Mouse (Mus musculus) limb, embryonic 12.5 days (tissue): ENCODE results near the gene Wdr13. TPM values are rescaled to one million over a fixed set of nuclear protein-coding genes. Genes with fewer than 3 reads are reported as not detected.

Experiments used
- ATAC-seq: fragments of 200-750 bp; cut with Nextera tagmentation; 2 replicates; pipeline ENCODE4 v1.8.0; 2017; ENCODE audit warnings: low read depth, moderate TSS enrichment; ENCODE audit not compliant: insufficient number of reproducible peaks, insufficient read depth, low FRiP score, low TSS enrichment
- H3K27ac ChIP-seq: fragments of 300-500 bp; sonication (generic); 2 replicates; pipeline ENCODE4 v1.5.1; 2016; ENCODE audit warnings: mild to moderate bottlenecking, moderate library complexity
- H3K27me3 ChIP-seq: fragments of 300-500 bp; sonication (generic); 2 replicates; pipeline ENCODE4 v1.6.1; 2016; ENCODE audit warnings: mild to moderate bottlenecking, moderate library complexity
- H3K36me3 ChIP-seq: fragments of 300-500 bp; sonication (generic); 2 replicates; pipeline ENCODE4 v1.6.1; 2016; ENCODE audit warnings: mild to moderate bottlenecking, moderate library complexity
- H3K4me1 ChIP-seq: fragments of 300-500 bp; sonication (generic); replicated peaks from 2 replicates; pipeline ENCODE4 v1.6.1; 2016
- H3K4me2 ChIP-seq: fragments of 300-500 bp; sonication (generic); 2 replicates; pipeline ENCODE4 v1.6.1; 2016; ENCODE audit warnings: mild to moderate bottlenecking, moderate library complexity
- H3K4me3 ChIP-seq: fragments of 300-500 bp; sonication (generic); replicated peaks from 2 replicates; pipeline ENCODE4 v1.5.1; 2016; ENCODE audit warnings: mild to moderate bottlenecking
- H3K9ac ChIP-seq: fragments of 300-500 bp; sonication (generic); replicated peaks from 2 replicates; pipeline ENCODE4 v1.6.1; 2016; ENCODE audit warnings: mild to moderate bottlenecking, moderate library complexity
- H3K9me3 ChIP-seq: fragments of 300-500 bp; sonication (generic); 2 replicates; pipeline ENCODE4 v1.6.1; 2016; ENCODE audit warnings: mild to moderate bottlenecking, moderate library complexity
- WGBS: fragments of 180-500 bp; shearing (Covaris S2); methylation state at CpG from one replicate; pipeline ENCODE4 v1.1.7; 2016; 5-methylcytosine and 5-hydroxymethylcytosine counted together
- polyA plus RNA-seq: library from polyadenylated mRNA; unstranded; fragments of >200 nt; fragmentation: Nextera tagmentation; extraction: Ambion mirVana; gene quantifications from 2 replicates; pipeline ENCODE4 v1.2.1, GENCODE M21; 2016

Wdr13 gene
- polyA plus RNA-seq, 1 experiment from 2014 or later, result 20.9 TPM

DNA sequence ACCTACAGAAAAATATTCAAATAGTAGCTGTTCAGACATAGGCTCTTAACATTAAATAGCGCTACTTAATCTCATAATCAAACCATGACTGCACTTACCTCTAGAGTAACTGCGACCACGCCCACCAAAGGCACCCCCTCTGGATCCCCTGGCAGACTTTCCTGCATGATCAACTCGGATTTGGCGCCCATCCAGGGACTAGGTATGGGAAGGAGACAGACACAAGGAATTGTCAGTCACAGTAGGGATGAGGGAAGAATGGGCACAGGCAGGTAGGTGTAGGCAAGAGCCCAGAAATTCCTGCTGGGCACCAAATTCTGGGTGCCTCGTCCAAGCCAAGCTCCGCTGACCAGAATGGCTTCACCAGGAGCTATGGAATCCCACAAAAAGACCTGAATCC lies 11.1 kb upstream of the Wdr13 start:
- Histone ChIP-seq H3K9ac (peak overlapping the region; percentile 78), H3K36me3 (peaks cover 35% of the 10 kb centered on the region), H3K4me2 (peak overlapping the region; percentile 82), H3K27me3 (no peaks in the 10 kb centered on the region), H3K27ac (no peak overlapping the region), H3K4me3 (peak overlapping the region; percentile 56), H3K4me1 (0 out of 2 replicates have a peak, but pooled peaks cover 6% of the 10 kb centered on the region), H3K9me3 (no peaks in the 10 kb centered on the region)
- no peak for ATAC-seq
- WGBS, result 71% methylated on average over 7 of the region's 7 CpGs

DNA sequence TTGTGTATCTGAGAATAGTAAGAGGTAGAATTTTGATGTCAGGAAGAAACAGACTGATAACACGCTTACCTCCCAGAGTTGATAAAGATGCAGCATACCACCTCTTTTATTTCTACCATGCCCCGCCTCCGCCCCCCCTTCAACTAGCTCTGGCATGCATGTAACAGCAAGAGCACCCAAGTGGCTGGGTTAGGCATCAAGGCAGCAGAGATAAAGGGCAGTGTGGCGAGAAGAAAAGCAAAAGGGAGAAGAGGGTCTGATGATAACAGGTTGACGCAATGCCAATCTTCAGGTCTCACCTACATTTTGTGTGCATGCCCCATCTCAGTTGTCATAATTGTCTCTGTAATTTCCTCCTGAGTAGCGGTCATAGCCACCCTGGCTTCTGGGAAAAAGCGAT lies 10.3 kb upstream of the Wdr13 start:
- no peak overlapping the region for H3K4me3 ChIP-seq
- WGBS, result 90% methylated on average over 7 of the region's 7 CpGs
- no peak for ATAC-seq
- no peak overlapping the region for H3K27ac ChIP-seq
- H3K27me3 ChIP-seq, result no peaks in the 10 kb centered on the region
- H3K9ac ChIP-seq, result no peak overlapping the region
- H3K4me1 ChIP-seq, result 0 out of 2 replicates have a peak, but pooled peaks cover 6% of the 10 kb centered on the region
- peak overlapping the region; percentile 13; the same call in 1 of the 2 replicates for H3K4me2 ChIP-seq
- no peaks in the 10 kb centered on the region for H3K9me3 ChIP-seq
- peaks cover 43% of the 10 kb centered on the region for H3K36me3 ChIP-seq

- ATAC-seq, result no peak
- Histone ChIP-seq H3K9ac (no peak overlapping the region), H3K4me2 (no peak overlapping the region), H3K36me3 (peaks cover 46% of the 10 kb centered on the region), H3K9me3 (no peaks in the 10 kb centered on the region), H3K27ac (no peak overlapping the region), H3K4me3 (no peak overlapping the region), H3K27me3 (no peaks in the 10 kb centered on the region), H3K4me1 (0 out of 2 replicates have a peak, but pooled peaks cover 6% of the 10 kb centered on the region)
- 73% methylated on average over 3 of the region's 3 CpGs for WGBS
Observed at GRCm38 (mm10) chrX:8141058-8141457, 8.4 kb upstream of the Wdr13 start.

GRCm38 (mm10) chrX:8140446-8140845 lies 7.8 kb upstream of the Wdr13 start:
- WGBS, result 90% methylated on average over 2 of the region's 2 CpGs
- H3K4me2 ChIP-seq, result no peak overlapping the region
- H3K27ac ChIP-seq, result no peak overlapping the region
- no peak overlapping the region for H3K9ac ChIP-seq
- peaks cover 46% of the 10 kb centered on the region for H3K36me3 ChIP-seq
- no peaks in the 10 kb centered on the region for H3K9me3 ChIP-seq
- 0 out of 2 replicates have a peak, but pooled peaks cover 6% of the 10 kb centered on the region for H3K4me1 ChIP-seq
- ATAC-seq, result no peak
- no peak overlapping the region for H3K4me3 ChIP-seq
- no peaks in the 10 kb centered on the region for H3K27me3 ChIP-seq

GRCm38 (mm10) chrX:8139480-8139879 lies 6.8 kb upstream of the Wdr13 start:
- H3K4me2 ChIP-seq, result no peak overlapping the region
- WGBS, result 83% methylated on average over 1 of the region's 1 CpGs
- no peaks in the 10 kb centered on the region for H3K27me3 ChIP-seq
- H3K9ac ChIP-seq, result no peak overlapping the region
- 0 out of 2 replicates have a peak, but pooled peaks cover 6% of the 10 kb centered on the region for H3K4me1 ChIP-seq
- no peak for ATAC-seq
- no peak overlapping the region for H3K27ac ChIP-seq
- H3K4me3 ChIP-seq, result no peak overlapping the region
- no peaks in the 10 kb centered on the region for H3K9me3 ChIP-seq
- H3K36me3 ChIP-seq, result peaks cover 46% of the 10 kb centered on the region

GRCm38 (mm10) chrX:8135886-8136285 lies 3.2 kb upstream of the Wdr13 start:
- H3K9me3 ChIP-seq, result no peaks in the 10 kb centered on the region
- no peaks in the 10 kb centered on the region for H3K4me1 ChIP-seq
- H3K27ac ChIP-seq, result no peak overlapping the region
- H3K36me3 ChIP-seq, result peaks cover 20% of the 10 kb centered on the region
- no peak overlapping the region for H3K4me2 ChIP-seq
- H3K4me3 ChIP-seq, result no peak overlapping the region
- H3K27me3 ChIP-seq, result no peaks in the 10 kb centered on the region
- no peak for ATAC-seq
- WGBS, result 66% methylated on average over 2 of the region's 2 CpGs
- no peak overlapping the region for H3K9ac ChIP-seq

DNA sequence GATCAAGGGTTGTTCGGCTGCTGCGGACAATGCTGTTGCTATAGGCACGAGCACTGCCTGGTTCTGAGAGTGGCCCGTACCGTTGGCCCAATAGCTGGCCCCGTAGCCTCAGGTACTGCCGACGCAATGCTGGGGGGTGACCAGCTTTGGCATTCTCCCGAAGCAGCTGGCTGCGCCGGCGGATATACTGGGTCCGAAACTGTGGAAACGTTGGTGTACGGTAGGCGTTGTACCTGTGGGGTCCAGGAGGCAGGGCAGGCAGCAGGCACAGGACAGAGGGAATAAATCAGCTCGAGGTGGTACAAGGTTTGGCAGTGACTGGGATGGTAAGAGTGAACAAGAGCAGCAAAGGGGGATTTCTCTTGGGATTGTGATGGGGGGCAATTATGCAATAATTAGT lies 1.3 kb downstream of the Wdr13 start:
- Histone ChIP-seq H3K4me2 (peak overlapping the region; percentile 57), H3K4me3 (peak overlapping the region; percentile 51), H3K9ac (no peak overlapping the region), H3K9me3 (no peaks in the 10 kb centered on the region), H3K36me3 (peaks cover 17% of the 10 kb centered on the region), H3K27ac (no peak overlapping the region), H3K27me3 (no peaks in the 10 kb centered on the region), H3K4me1 (no peaks in the 10 kb centered on the region)
- no peak for ATAC-seq
- 91% methylated on average over 17 of the region's 17 CpGs for WGBS

DNA sequence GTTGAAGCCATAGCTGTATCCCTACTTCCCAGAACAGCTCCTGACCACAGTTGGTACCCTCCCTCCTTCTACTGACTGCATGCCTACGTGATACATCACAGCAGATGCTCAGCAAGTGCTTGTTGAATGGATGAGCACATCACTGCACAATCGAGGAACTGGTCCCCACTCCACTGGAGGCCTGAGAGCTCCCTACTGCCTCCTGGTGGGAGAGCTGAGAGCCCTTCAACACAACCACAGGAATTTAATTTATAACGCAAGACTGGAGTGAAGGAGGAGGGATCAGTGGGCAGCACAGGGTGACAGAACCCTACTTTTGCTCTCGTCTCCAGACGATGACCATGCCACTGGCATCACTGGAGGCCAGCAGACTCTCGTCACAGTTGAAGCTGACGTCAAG lies 7.5 kb downstream of the Wdr13 start:
- Histone ChIP-seq H3K4me1 (no peaks in the 10 kb centered on the region), H3K27ac (no peak overlapping the region), H3K9me3 (no peaks in the 10 kb centered on the region), H3K36me3 (peaks cover 29% of the 10 kb centered on the region), H3K9ac (no peak overlapping the region), H3K4me2 (no peak overlapping the region), H3K4me3 (no peak overlapping the region), H3K27me3 (no peaks in the 10 kb centered on the region)
- 83% methylated on average over 7 of the region's 7 CpGs for WGBS
- ATAC-seq, result no peak

DNA sequence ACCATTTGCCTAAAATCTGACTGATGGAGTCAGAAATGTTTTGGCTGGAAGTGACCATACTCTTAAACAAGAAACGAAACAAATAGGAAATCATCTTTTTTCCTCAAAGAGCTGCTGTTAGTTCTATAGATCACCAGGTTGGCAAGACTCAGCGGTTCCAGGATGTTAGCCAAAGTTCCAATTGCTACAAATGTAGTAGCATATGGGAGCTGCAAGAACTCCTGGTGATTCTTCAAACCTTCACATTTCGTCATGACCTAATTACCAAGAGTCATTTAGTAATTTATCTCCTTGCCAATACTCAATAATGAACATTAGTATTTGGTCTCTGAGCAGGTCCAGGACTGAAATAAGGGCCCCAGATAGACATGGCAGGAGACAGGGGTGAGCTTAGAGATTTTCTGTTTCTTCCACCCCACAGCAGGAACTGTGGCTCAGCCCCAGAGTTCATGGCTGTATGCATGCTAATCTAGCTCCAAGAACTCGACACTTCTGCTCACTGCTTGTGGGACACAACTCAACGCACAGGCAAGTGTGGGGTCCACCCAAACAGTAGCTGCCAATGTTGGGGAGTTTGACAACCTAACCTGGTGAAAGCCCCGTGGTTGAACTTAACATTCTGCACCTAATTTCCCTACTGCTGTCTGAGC lies 8.7 kb downstream of the Wdr13 start:
- ATAC-seq, result no peak
- H3K36me3 ChIP-seq, result peaks cover 21% of the 10 kb centered on the region; the same call in 1 of the 2 replicates
- H3K27ac ChIP-seq, result no peak overlapping the region
- no peak overlapping the region for H3K4me3 ChIP-seq
- no peaks in the 10 kb centered on the region for H3K4me1 ChIP-seq
- no peak overlapping the region for H3K9ac ChIP-seq
- H3K9me3 ChIP-seq, result no peaks in the 10 kb centered on the region
- no peak overlapping the region for H3K4me2 ChIP-seq
- no peaks in the 10 kb centered on the region for H3K27me3 ChIP-seq
- 83% methylated on average over 6 of the region's 6 CpGs for WGBS

- no peak for ATAC-seq
- H3K36me3 ChIP-seq, result peaks cover 3% of the 10 kb centered on the region; the same call in 1 of the 2 replicates
Observed at GRCm38 (mm10) chrX:8117264-8117663, 15.4 kb downstream of the Wdr13 start.

DNA sequence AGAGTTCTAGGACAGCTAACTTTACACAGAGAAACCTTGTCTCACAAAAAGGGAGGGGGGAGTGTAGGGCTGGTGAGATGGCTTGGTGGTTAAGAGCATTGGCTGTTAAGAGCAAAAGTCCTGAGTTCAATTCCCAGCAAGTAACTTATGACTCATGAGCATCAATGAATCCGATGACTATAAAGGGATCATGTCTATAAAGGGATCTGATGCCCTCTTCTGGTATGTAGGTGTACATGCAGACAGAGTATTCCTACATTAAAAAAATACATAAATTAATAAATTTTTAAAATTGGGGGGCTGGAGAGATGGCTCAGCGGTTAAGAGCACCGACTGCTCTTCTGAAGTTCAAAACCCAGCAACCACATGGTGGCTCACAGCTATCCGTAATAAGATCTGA lies 17.4 kb downstream of the Wdr13 start:
- H3K27me3 ChIP-seq, result no peaks in the 10 kb centered on the region
- H3K9ac ChIP-seq, result no peak overlapping the region
- 71% methylated on average over 4 of the region's 4 CpGs for WGBS
- ATAC-seq, result no peak
- H3K4me3 ChIP-seq, result no peak overlapping the region
- no peaks in the 10 kb centered on the region for H3K9me3 ChIP-seq
- no peak overlapping the region for H3K4me2 ChIP-seq
- peaks cover 3% of the 10 kb centered on the region; the same call in 1 of the 2 replicates for H3K36me3 ChIP-seq
- H3K4me1 ChIP-seq, result no peaks in the 10 kb centered on the region
- H3K27ac ChIP-seq, result no peak overlapping the region

More at GRCm38 (mm10) chrX:8117264-8117663, 15.4 kb downstream of the Wdr13 start:
- no peak overlapping the region for H3K9ac ChIP-seq
- H3K4me3 ChIP-seq, result no peak overlapping the region
- no peaks in the 10 kb centered on the region for H3K9me3 ChIP-seq
- H3K4me1 ChIP-seq, result no peaks in the 10 kb centered on the region
- no peak overlapping the region for H3K27ac ChIP-seq
- no peaks in the 10 kb centered on the region for H3K27me3 ChIP-seq
- no peak overlapping the region for H3K4me2 ChIP-seq

- Histone ChIP-seq H3K4me1 (no peaks in the 10 kb centered on the region), H3K4me2 (no peak overlapping the region), H3K9me3 (no peaks in the 10 kb centered on the region), H3K27me3 (no peaks in the 10 kb centered on the region), H3K9ac (no peak overlapping the region), H3K36me3 (no peaks in the 10 kb centered on the region), H3K4me3 (no peak overlapping the region), H3K27ac (no peak overlapping the region)
- WGBS, result 95% methylated on average over 3 of the region's 3 CpGs
- no peak for ATAC-seq
Observed at GRCm38 (mm10) chrX:8105019-8105418, 27.7 kb downstream of the Wdr13 start.
